Mouse (Mus musculus) stomach, embryonic 16.5 days (tissue): ENCODE data around the gene Pip5k1a. TPM values are rescaled to one million over a fixed set of nuclear protein-coding genes. Genes with fewer than 3 reads are reported as not detected.
"Not testable (repeated sequence)": the region's sequence is repeated elsewhere in the genome, so short reads cannot be mapped to it uniquely, and the experiment has no call there.

ENCODE experiments used
- ATAC-seq: fragments of 200-750 bp; cut with Nextera tagmentation; 2 replicates; pipeline ENCODE4 v1.8.0; 2017; ENCODE audit warnings: moderate number of reproducible peaks, moderate TSS enrichment; ENCODE audit not compliant: insufficient read depth, low FRiP score
- H3K27ac ChIP-seq: fragments of 300-500 bp; sonication (generic); 2 replicates; pipeline ENCODE4 v1.5.1; 2014; ENCODE audit warnings: low read length
- H3K27me3 ChIP-seq: fragments of 300-500 bp; sonication (generic); 2 replicates; pipeline ENCODE4 v1.6.1; 2014; ENCODE audit warnings: low read length, control low read depth, mixed read lengths; ENCODE audit not compliant: control insufficient read depth, insufficient read depth
- H3K36me3 ChIP-seq: fragments of 300-500 bp; sonication (generic); 2 replicates; pipeline ENCODE4 v1.6.1; 2014; ENCODE audit warnings: low read length; ENCODE audit not compliant: control insufficient read depth, insufficient read depth
- H3K4me1 ChIP-seq: fragments of 300-500 bp; sonication (generic); 2 replicates; pipeline ENCODE4 v1.6.1; 2014; ENCODE audit warnings: low read length, control low read depth, mixed read lengths; ENCODE audit not compliant: control insufficient read depth, insufficient read depth
- H3K4me2 ChIP-seq: fragments of 300-500 bp; sonication (generic); 2 replicates; pipeline ENCODE4 v1.6.1; 2014; ENCODE audit warnings: low read depth, low read length, mixed read lengths
- H3K4me3 ChIP-seq: fragments of 300-500 bp; sonication (generic); replicated peaks from 2 replicates; pipeline ENCODE4 v1.5.1; 2014; ENCODE audit warnings: mild to moderate bottlenecking, low read length
- H3K9ac ChIP-seq: fragments of 300-500 bp; sonication (generic); 2 replicates; pipeline ENCODE4 v1.6.1; 2014; ENCODE audit warnings: low read length
- H3K9me3 ChIP-seq: fragments of 300-500 bp; sonication (generic); replicated peaks from 2 replicates; pipeline ENCODE4 v1.6.1; 2016; ENCODE audit warnings: low read length, control low read depth; ENCODE audit not compliant: control insufficient read depth
- WGBS: fragments of 180-500 bp; shearing (Covaris S2); extraction: QIAGEN DNeasy Blood & Tissue Kit; methylation state at CpG from one replicate; pipeline ENCODE4 v1.1.7; 2014; 5-methylcytosine and 5-hydroxymethylcytosine counted together
- polyA plus RNA-seq: library from polyadenylated mRNA; unstranded; fragments of >200 nt; fragmentation: Nextera tagmentation; extraction: Ambion mirVana; gene quantifications from 2 replicates; pipeline ENCODE4 v1.2.1, GENCODE M21; 2015

Pip5k1a gene
- polyA plus RNA-seq, 1 experiment from 2014 or later = 19.0 TPM

GRCm38 (mm10) chr3:95020956-95021355 lies 85.8 kb downstream of the Pip5k1a start:
- peaks cover 17% of the 10 kb centered on the region for H3K4me1 ChIP-seq
- ATAC-seq, H3K27me3 ChIP-seq, H3K9me3 ChIP-seq, H3K36me3 ChIP-seq, H3K9ac ChIP-seq, H3K4me2 ChIP-seq, H3K4me3 ChIP-seq, H3K27ac ChIP-seq: not testable (repeated sequence)
- 93% methylated on average over 5 of the region's 5 CpGs for WGBS

- H3K4me2 ChIP-seq = no peak overlapping the region
- 78% methylated on average over 2 of the region's 2 CpGs for WGBS
- no peaks in the 10 kb centered on the region for H3K36me3 ChIP-seq
- ATAC-seq = no peak
- no peak overlapping the region for H3K27ac ChIP-seq
- no peak overlapping the region for H3K9ac ChIP-seq
- peaks cover 13% of the 10 kb centered on the region; the same call in 1 of the 2 replicates for H3K4me1 ChIP-seq
- no peaks in the 10 kb centered on the region for H3K27me3 ChIP-seq
- H3K4me3 ChIP-seq = no peak overlapping the region
- H3K9me3 ChIP-seq = no peaks in the 10 kb centered on the region
Observed at GRCm38 (mm10) chr3:95018741-95019140, 88.0 kb downstream of the Pip5k1a start.

- Histone ChIP-seq H3K27ac (peak overlapping the region; percentile 99), H3K4me3 (peak overlapping the region; percentile 81), H3K27me3 (no peaks in the 10 kb centered on the region), H3K4me2 (peak overlapping the region; percentile 58), H3K4me1 (peaks cover 23% of the 10 kb centered on the region; the same call in 1 of the 2 replicates), H3K9me3 (no peaks in the 10 kb centered on the region), H3K9ac (peak overlapping the region; percentile 84), H3K36me3 (no peaks in the 10 kb centered on the region)
- no peak for ATAC-seq
- 3% methylated on average over 21 of the region's 21 CpGs for WGBS
Observed at GRCm38 (mm10) chr3:95016532-95017056, 90.1 kb downstream of the Pip5k1a start.

- under 1% methylated on average over 40 of the region's 40 CpGs for WGBS
Observed at GRCm38 (mm10) chr3:95015891-95016531, 90.7 kb downstream of the Pip5k1a start.

GRCm38 (mm10) chr3:95015337-95015872 lies 91.3 kb downstream of the Pip5k1a start, which contains the start of gene Zfp687:
TSS of gene Zfp687 (minus strand) at chr3:95015448.
- peak within 1 kb of the TSS; percentile 81 for H3K4me3 ChIP-seq
- H3K27me3 ChIP-seq = no peaks in the 10 kb centered on the region
- H3K9ac ChIP-seq = peak within 1 kb of the TSS; percentile 84
- H3K27ac ChIP-seq = peak within 1 kb of the TSS; percentile 99
- H3K4me2 ChIP-seq = peak within 1 kb of the TSS; percentile 87
- WGBS = under 1% methylated on average over 34 of the region's 37 CpGs
- ATAC-seq = peak; percentile 98
- H3K36me3 ChIP-seq = peaks cover 7% of the 10 kb centered on the region; the same call in 1 of the 2 replicates
- peaks cover 23% of the 10 kb centered on the region; the same call in 1 of the 2 replicates for H3K4me1 ChIP-seq
- no peaks in the 10 kb centered on the region for H3K9me3 ChIP-seq

More at GRCm38 (mm10) chr3:95015891-95016531, 90.7 kb downstream of the Pip5k1a start:
- Histone ChIP-seq H3K36me3 (0 out of 2 replicates have a peak, but pooled peaks cover 2% of the 10 kb centered on the region), H3K9ac (peak overlapping the region; percentile 84), H3K9me3 (no peaks in the 10 kb centered on the region), H3K27me3 (no peaks in the 10 kb centered on the region), H3K4me3 (peak overlapping the region; percentile 81), H3K4me1 (peaks cover 23% of the 10 kb centered on the region; the same call in 1 of the 2 replicates), H3K27ac (peak overlapping the region; percentile 99), H3K4me2 (peak overlapping the region; percentile 58)
- ATAC-seq = peak; percentile 82

- Histone ChIP-seq H3K9ac (peak overlapping the region; percentile 81), H3K4me3 (peak overlapping the region; percentile 81), H3K9me3 (no peaks in the 10 kb centered on the region), H3K27ac (peak overlapping the region; percentile 70), H3K27me3 (no peaks in the 10 kb centered on the region), H3K4me1 (peaks cover 23% of the 10 kb centered on the region; the same call in 1 of the 2 replicates), H3K36me3 (peaks cover 8% of the 10 kb centered on the region; the same call in 1 of the 2 replicates), H3K4me2 (peak overlapping the region; percentile 87)
- peak; percentile 0; the same call in 1 of the 2 replicates for ATAC-seq
- under 1% methylated on average over 44 of the region's 44 CpGs for WGBS
Observed at GRCm38 (mm10) chr3:95014428-95015151, 92.1 kb downstream of the Pip5k1a start.

GRCm38 (mm10) chr3:95013699-95014427 lies 92.9 kb downstream of the Pip5k1a start:
- Histone ChIP-seq H3K27me3 (no peaks in the 10 kb centered on the region), H3K4me1 (peaks cover 23% of the 10 kb centered on the region; the same call in 1 of the 2 replicates), H3K36me3 (peaks cover 8% of the 10 kb centered on the region; the same call in 1 of the 2 replicates), H3K27ac (peak overlapping the region; percentile 70; the same call in 1 of the 2 replicates), H3K4me3 (peak overlapping the region; percentile 81), H3K9ac (peak overlapping the region; percentile 81), H3K4me2 (peak overlapping the region; percentile 87), H3K9me3 (no peaks in the 10 kb centered on the region)
- 16% methylated on average over 13 of the region's 13 CpGs for WGBS
- ATAC-seq = no peak

- Histone ChIP-seq H3K27me3 (no peaks in the 10 kb centered on the region), H3K9ac (no peak overlapping the region), H3K27ac (no peak overlapping the region), H3K9me3 (no peaks in the 10 kb centered on the region), H3K4me2 (no peak overlapping the region), H3K4me1 (peaks cover 23% of the 10 kb centered on the region; the same call in 1 of the 2 replicates), H3K36me3 (peaks cover 15% of the 10 kb centered on the region), H3K4me3 (no peak overlapping the region)
- no peak for ATAC-seq
- 66% methylated on average over 3 of the region's 3 CpGs for WGBS
Observed at GRCm38 (mm10) chr3:95012982-95013381, 93.7 kb downstream of the Pip5k1a start.
